Mouse (Mus musculus) lung, embryonic 15.5 days (tissue): ENCODE results near the gene Zfp658. TPM values are rescaled to one million over a fixed set of nuclear protein-coding genes. Genes with fewer than 3 reads are reported as not detected.

ENCODE experiments used
- ATAC-seq: fragments of 200-750 bp; cut with Nextera tagmentation; 2 replicates; pipeline ENCODE4 v1.8.0; 2017; ENCODE audit warnings: moderate number of reproducible peaks, borderline replicate concordance; ENCODE audit not compliant: low FRiP score, low TSS enrichment; ENCODE audit errors: extremely low read depth
- H3K27ac ChIP-seq: fragments of 300-500 bp; sonication (generic); 2 replicates; pipeline ENCODE4 v1.5.1; 2015; ENCODE audit warnings: moderate library complexity, mild to moderate bottlenecking, inconsistent platforms
- H3K27me3 ChIP-seq: fragments of 300-500 bp; sonication (generic); 2 replicates; pipeline ENCODE4 v1.6.1; 2015; ENCODE audit warnings: inconsistent platforms
- H3K36me3 ChIP-seq: fragments of 300-500 bp; sonication (generic); 2 replicates; pipeline ENCODE4 v1.6.1; 2015; ENCODE audit warnings: inconsistent platforms
- H3K4me1 ChIP-seq: fragments of 300-500 bp; sonication (generic); 2 replicates; pipeline ENCODE4 v1.6.1; 2015; ENCODE audit warnings: inconsistent platforms
- H3K4me2 ChIP-seq: fragments of 300-500 bp; sonication (generic); 2 replicates; pipeline ENCODE4 v1.6.1; 2015; ENCODE audit warnings: inconsistent platforms, mild to moderate bottlenecking, moderate library complexity
- H3K4me3 ChIP-seq: fragments of 300-500 bp; sonication (generic); 2 replicates; pipeline ENCODE4 v1.5.1; 2015; ENCODE audit warnings: mild to moderate bottlenecking, inconsistent platforms
- H3K9ac ChIP-seq: fragments of 300-500 bp; sonication (generic); 2 replicates; pipeline ENCODE4 v1.6.1; 2015; ENCODE audit warnings: inconsistent platforms
- H3K9me3 ChIP-seq: fragments of 300-500 bp; sonication (generic); 2 replicates; pipeline ENCODE4 v1.6.1; 2016; ENCODE audit warnings: inconsistent platforms
- WGBS: fragments of 180-500 bp; shearing (Covaris S2); methylation state at CpG from one replicate; pipeline ENCODE4 v1.1.7; 2015; 5-methylcytosine and 5-hydroxymethylcytosine counted together
- polyA plus RNA-seq: library from polyadenylated mRNA; unstranded; fragments of >200 nt; fragmentation: Nextera tagmentation; extraction: Ambion mirVana; gene quantifications from 2 replicates; pipeline ENCODE4 v1.2.1, GENCODE M21; 2015

Gene Zfp658
- 3.5 and 4.4 TPM in 2 replicates for polyA plus RNA-seq

- Histone ChIP-seq H3K4me1 (peaks cover 10% of the 10 kb centered on the region), H3K36me3 (peaks cover 13% of the 10 kb centered on the region), H3K27ac (peak within 1 kb of the TSS; percentile 87), H3K4me3 (peak within 1 kb of the TSS; percentile 64), H3K9ac (peak within 1 kb of the TSS; percentile 69), H3K27me3 (no peaks in the 10 kb centered on the region), H3K4me2 (peak within 1 kb of the TSS; percentile 72), H3K9me3 (no peaks in the 10 kb centered on the region)
- ATAC-seq = peak; percentile 85
- WGBS = 0% methylated on average over 27 of the region's 27 CpGs
Observed at GRCm38 (mm10) chr7:43562006-43562633, at the start of gene Zfp658. Zfp658 (plus strand) TSS chr7:43562256.

GRCm38 (mm10) chr7:43512519-43512918 lies 49.5 kb upstream of the Zfp658 start:
- no peak overlapping the region for H3K9ac ChIP-seq
- H3K4me3 ChIP-seq = no peak overlapping the region
- H3K27me3 ChIP-seq = no peaks in the 10 kb centered on the region
- H3K4me1 ChIP-seq = no peaks in the 10 kb centered on the region
- H3K36me3 ChIP-seq = no peaks in the 10 kb centered on the region
- WGBS = 79% methylated on average over 4 of the region's 4 CpGs
- no peak overlapping the region for H3K4me2 ChIP-seq
- no peak for ATAC-seq
- no peak overlapping the region for H3K27ac ChIP-seq
- H3K9me3 ChIP-seq = no peaks in the 10 kb centered on the region

GRCm38 (mm10) chr7:43515076-43515475 lies 47.0 kb upstream of the Zfp658 start:
- no peak overlapping the region for H3K4me2 ChIP-seq
- WGBS = 78% methylated on average over 5 of the region's 5 CpGs
- H3K27me3 ChIP-seq = no peaks in the 10 kb centered on the region
- H3K4me1 ChIP-seq = no peaks in the 10 kb centered on the region
- H3K9me3 ChIP-seq = no peaks in the 10 kb centered on the region
- no peak overlapping the region for H3K27ac ChIP-seq
- H3K9ac ChIP-seq = no peak overlapping the region
- no peak overlapping the region for H3K4me3 ChIP-seq
- no peaks in the 10 kb centered on the region for H3K36me3 ChIP-seq
- ATAC-seq = no peak

GRCm38 (mm10) chr7:43518341-43518740 lies 43.7 kb upstream of the Zfp658 start:
- Histone ChIP-seq H3K4me3 (no peak overlapping the region), H3K4me2 (no peak overlapping the region), H3K36me3 (no peaks in the 10 kb centered on the region), H3K9me3 (no peaks in the 10 kb centered on the region), H3K9ac (no peak overlapping the region), H3K27me3 (no peaks in the 10 kb centered on the region), H3K4me1 (no peaks in the 10 kb centered on the region), H3K27ac (no peak overlapping the region)
- ATAC-seq = no peak
- WGBS = 81% methylated on average over 15 of the region's 15 CpGs

- Histone ChIP-seq H3K36me3 (no peaks in the 10 kb centered on the region), H3K4me1 (no peaks in the 10 kb centered on the region), H3K4me3 (no peak overlapping the region), H3K27ac (no peak overlapping the region), H3K9me3 (no peaks in the 10 kb centered on the region), H3K4me2 (no peak overlapping the region), H3K27me3 (no peaks in the 10 kb centered on the region), H3K9ac (no peak overlapping the region)
- WGBS = 85% methylated on average over 2 of the region's 2 CpGs
- ATAC-seq = no peak
Observed at GRCm38 (mm10) chr7:43522776-43523175, 39.3 kb upstream of the Zfp658 start.

- Histone ChIP-seq H3K36me3 (no peaks in the 10 kb centered on the region), H3K9ac (no peak overlapping the region), H3K4me2 (no peak overlapping the region), H3K27ac (no peak overlapping the region), H3K27me3 (no peaks in the 10 kb centered on the region), H3K9me3 (no peaks in the 10 kb centered on the region), H3K4me1 (no peaks in the 10 kb centered on the region), H3K4me3 (no peak overlapping the region)
- ATAC-seq = no peak
- 41% methylated on average over 3 of the region's 3 CpGs for WGBS
Observed at GRCm38 (mm10) chr7:43525313-43525712, 36.7 kb upstream of the Zfp658 start.

GRCm38 (mm10) chr7:43530216-43530785 lies 31.8 kb upstream of the Zfp658 start:
- Histone ChIP-seq H3K9ac (no peak overlapping the region), H3K4me2 (no peak overlapping the region), H3K27ac (no peak overlapping the region), H3K27me3 (no peaks in the 10 kb centered on the region), H3K4me1 (no peaks in the 10 kb centered on the region), H3K4me3 (no peak overlapping the region), H3K36me3 (no peaks in the 10 kb centered on the region), H3K9me3 (no peaks in the 10 kb centered on the region)
- 58% methylated on average over 8 of the region's 8 CpGs for WGBS
- ATAC-seq = no peak

- Histone ChIP-seq H3K4me1 (no peaks in the 10 kb centered on the region), H3K4me3 (no peak overlapping the region), H3K4me2 (no peak overlapping the region), H3K36me3 (no peaks in the 10 kb centered on the region), H3K27ac (no peak overlapping the region), H3K9me3 (no peaks in the 10 kb centered on the region), H3K27me3 (no peaks in the 10 kb centered on the region), H3K9ac (no peak overlapping the region)
- no peak for ATAC-seq
- WGBS = 78% methylated on average over 9 of the region's 9 CpGs
Observed at GRCm38 (mm10) chr7:43532936-43533505, 29.0 kb upstream of the Zfp658 start.

GRCm38 (mm10) chr7:43538524-43538923 lies 23.5 kb upstream of the Zfp658 start:
- Histone ChIP-seq H3K27me3 (no peaks in the 10 kb centered on the region), H3K9me3 (no peaks in the 10 kb centered on the region), H3K4me3 (no peak overlapping the region), H3K4me1 (no peaks in the 10 kb centered on the region), H3K4me2 (no peak overlapping the region), H3K9ac (no peak overlapping the region), H3K27ac (no peak overlapping the region), H3K36me3 (no peaks in the 10 kb centered on the region)
- 65% methylated on average over 4 of the region's 4 CpGs for WGBS
- no peak for ATAC-seq

GRCm38 (mm10) chr7:43544225-43544977 lies 17.7 kb upstream of the Zfp658 start, which contains the start of gene Cd33:
Cd33 (minus strand) TSS chr7:43544428.
- 72% methylated on average over 7 of the region's 7 CpGs for WGBS
- Histone ChIP-seq H3K4me1 (no peaks in the 10 kb centered on the region), H3K4me2 (no peak within 1 kb of the TSS), H3K36me3 (no peaks in the 10 kb centered on the region), H3K4me3 (no peak within 1 kb of the TSS), H3K9ac (no peak within 1 kb of the TSS), H3K27me3 (no peaks in the 10 kb centered on the region), H3K9me3 (no peaks in the 10 kb centered on the region), H3K27ac (no peak within 1 kb of the TSS)
- ATAC-seq = no peak

- H3K4me1 ChIP-seq = no peaks in the 10 kb centered on the region
- no peak overlapping the region for H3K4me3 ChIP-seq
- no peak for ATAC-seq
- no peak overlapping the region for H3K4me2 ChIP-seq
- 47% methylated on average over 7 of the region's 7 CpGs for WGBS
- no peaks in the 10 kb centered on the region for H3K36me3 ChIP-seq
- no peaks in the 10 kb centered on the region for H3K27me3 ChIP-seq
- no peak overlapping the region for H3K27ac ChIP-seq
- H3K9me3 ChIP-seq = no peaks in the 10 kb centered on the region
- no peak overlapping the region for H3K9ac ChIP-seq
Observed at GRCm38 (mm10) chr7:43545656-43546545, 16.2 kb upstream of the Zfp658 start.
